Mouse (Mus musculus): ENCODE results near the gene Agpat4.

DNA sequence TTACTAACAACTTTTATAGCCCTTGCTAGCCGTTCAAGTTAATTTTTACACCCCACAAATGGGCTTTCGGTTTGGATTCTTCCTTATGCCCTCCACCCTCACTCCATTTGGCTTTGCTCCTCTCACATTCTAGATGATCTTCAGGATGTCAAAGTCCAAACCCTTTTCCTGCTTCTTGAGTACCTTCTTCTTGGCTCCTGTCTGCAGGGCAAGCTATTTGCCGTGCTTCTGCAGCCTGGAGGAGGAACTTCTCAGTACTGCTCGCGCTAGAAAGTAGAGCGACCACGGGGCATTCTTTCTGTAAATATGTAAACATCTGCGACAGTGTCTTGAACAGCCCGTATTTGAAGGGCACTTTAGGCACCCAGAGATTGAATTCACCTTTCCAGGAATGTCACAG lies 373 bp upstream of the Agpat4 start:
- no peak for TF ChIP-seq CTCF (conservative IDR thresholded peaks at IDR 0.05; ENCODE audit: low read length)
- TF ChIP-seq NANOG (IDR thresholded peaks at IDR 0.05; ENCODE audit: borderline replicate concordance, low read length): no peak
- TF ChIP-seq POU5F1 (IDR thresholded peaks at IDR 0.05; ENCODE audit: borderline replicate concordance, low read length): no peak
